In genomic region chr9:25022439-25022838, GRCm38 (mm10) we compare ENCODE assay signal across 30 mouse cellular contexts.
DNase-seq lines count a peak whose midpoint lies in the region; ATAC-seq and TF ChIP-seq lines count a peak whose summit lies in the region.
"Had no signal": no experiment of that assay in that cellular context is flagged by ENCODE, and none has a peak within 500 bp of the region (broad histone marks: within the 10 kb centered on the region; RNA-seq: fewer than 3 reads in every experiment).

No protein-coding gene starts in this region.

- no peaks in the 10 kb centered on the region for H3K4me1 ChIP-seq in hindbrain, postnatal 0 days (ENCODE audit: insufficient read depth, low read length)
- H3K4me1 ChIP-seq: embryonic facial prominence, embryonic 12.5 days; hindbrain, embryonic 10.5 days; hindbrain, embryonic 13.5 days had no signal

- no peaks in the 10 kb centered on the region for H3K9me3 ChIP-seq in hindbrain, postnatal 0 days (ENCODE audit: low read length)
- H3K9me3 ChIP-seq: embryonic facial prominence, embryonic 12.5 days; G1E; heart, embryonic 12.5 days; heart, embryonic 15.5 days; hindbrain, embryonic 10.5 days; hindbrain, embryonic 13.5 days had no signal

- H3K4me2 ChIP-seq in hindbrain, postnatal 0 days (ENCODE audit: low read depth, low read length) = no peak overlapping the region
- H3K4me2 ChIP-seq: embryonic facial prominence, embryonic 12.5 days; heart, embryonic 12.5 days; heart, embryonic 15.5 days; hindbrain, embryonic 13.5 days had no signal

- peak; percentile 82 for ATAC-seq in Patski
- no peak for ATAC-seq in hindbrain, postnatal 0 days
- ATAC-seq: forebrain, embryonic 14.5 days; hindbrain, embryonic 16.5 days; inflammation-experienced regulatory T-cells, adult 6 months; intestine, embryonic 16.5 days had no signal

- no peak overlapping the region for H3K27ac ChIP-seq in hindbrain, postnatal 0 days
- H3K27ac ChIP-seq: embryonic facial prominence, embryonic 12.5 days; heart, embryonic 15.5 days; hindbrain, embryonic 10.5 days; hindbrain, embryonic 13.5 days had no signal

- POLR2A ChIA-PET in Patski (lab: Charles Lee) = no interaction called here

- CTCF ChIA-PET in Patski (lab: Charles Lee) = interaction anchor here (0.6 to 1.1 kb wide), 3 partner anchors 49 to 739 kb away, joined by 3 read pairs; no protein-coding TSS in a partner anchor

- DNase-seq in adrenal gland, adult 2 months = peak; percentile 17
- no peak for DNase-seq in adrenal gland, adult 18-20 months (ENCODE audit: low spot score in 2 of 2)
- DNase-seq in heart, adult 11 months = peak; percentile 81
- no peak for DNase-seq in heart, adult 8-10 months (ENCODE audit: low spot score)
- DNase-seq in 3T3-L1 (ENCODE audit: low read depth, low spot score) = peak; percentile 33
- peak; percentile 62 for DNase-seq in Patski (ENCODE audit: low read depth, low spot score)
- DNase-seq in hindbrain, postnatal 0 days (ENCODE audit: low spot score) = no peak
- DNase-seq in thymus, postnatal 0 days (ENCODE audit: low spot score) = no peak
- DNase-seq: adrenal gland, postnatal 10 days; adrenal gland, postnatal 36 days; B cell, adult 2 months; cerebellum, adult 18-20 months; cerebellum, adult 9-10 months; cerebellum, postnatal 14 days; gastrocnemius, postnatal 25 days; heart, postnatal 10 days; heart, postnatal 36 days; kidney, adult 18-20 months had no signal

- H3K27me3 ChIP-seq in Patski = no peaks in the 10 kb centered on the region
- H3K27me3 ChIP-seq in hindbrain, postnatal 0 days (ENCODE audit: insufficient read depth, low read length) = no peaks in the 10 kb centered on the region
- H3K27me3 ChIP-seq: CH12.LX; embryonic facial prominence, embryonic 12.5 days; heart, embryonic 12.5 days; heart, embryonic 15.5 days; hindbrain, embryonic 13.5 days had no signal

- TF ChIP-seq CTCF in Patski (IDR thresholded peaks at IDR 0.05) = no peak
- no peak for TF ChIP-seq CTCF in hindbrain, postnatal 0 days (IDR thresholded peaks at IDR 0.05; ENCODE audit: low read depth)

- H3K4me3 ChIP-seq in hindbrain, postnatal 0 days (ENCODE audit: low read length) = no peak overlapping the region
- H3K4me3 ChIP-seq: embryonic facial prominence, embryonic 12.5 days; erythroblast, embryonic 14.5 days; heart, embryonic 12.5 days; heart, embryonic 15.5 days; hindbrain, embryonic 10.5 days; hindbrain, embryonic 13.5 days had no signal

- WGBS in hindbrain, postnatal 0 days = 86% methylated on average over 4 of the region's 4 CpGs

- no peak overlapping the region for H3K9ac ChIP-seq in hindbrain, postnatal 0 days (replicated peaks; ENCODE audit: low read length)
- H3K9ac ChIP-seq: embryonic facial prominence, embryonic 12.5 days; heart, embryonic 12.5 days; heart, embryonic 15.5 days; hindbrain, embryonic 13.5 days had no signal

- in situ Hi-C loops in Patski (cut with MboI; ENCODE audit: low pct_unique_long_range_greater_than_20kb) = loop anchor here (10.0 kb wide), 1 partner anchor 88 kb away; no protein-coding TSS in a partner anchor

- no peaks in the 10 kb centered on the region for H3K36me3 ChIP-seq in hindbrain, postnatal 0 days (ENCODE audit: insufficient read depth, low read length)
- H3K36me3 ChIP-seq: embryonic facial prominence, embryonic 12.5 days; G1E; heart, embryonic 12.5 days; heart, embryonic 15.5 days; hindbrain, embryonic 10.5 days; hindbrain, embryonic 13.5 days had no signal

Comparison
In these comparisons a context has a peak if more than half of its experiments do, and no peak if none do; other contexts are left out.
1. DNase-seq: peak in adrenal gland, adult 2 months (single experiment), heart, adult 11 months (single experiment), 3T3-L1 (single experiment) and Patski (single experiment); none in adrenal gland, adult 18-20 months (0 of 2), heart, adult 8-10 months (single experiment), hindbrain, postnatal 0 days (single experiment) and thymus, postnatal 0 days (single experiment).